Mouse (Mus musculus) C2C12 (cell line): ENCODE measurements at regions not wholly inside any gene's neighbourhood (a gene's known extent, or its start where the extent isn't known, plus 50 kb on each side); places are given as distances from the start of the nearest gene placed in this dataset.

Source experiments
- CEBPB ChIP-seq: IDR thresholded peaks from one replicate; pipeline ENCODE4 v1.6.1; 2011; ENCODE audit warnings: low read depth, mild to moderate bottlenecking, control low read depth, moderate library complexity
- CTCF ChIP-seq: IDR thresholded peaks from one replicate; pipeline ENCODE4 v1.5.1; 2011; ENCODE audit not compliant: control insufficient read depth, insufficient read depth, insufficient read length
- MAX ChIP-seq: IDR thresholded peaks from one replicate; pipeline ENCODE4 v1.6.1; 2011; ENCODE audit warnings: mild to moderate bottlenecking, control low read depth
- MYOD1 ChIP-seq: IDR thresholded peaks from one replicate; pipeline ENCODE4 v1.6.1; 2011; ENCODE audit warnings: low read depth; ENCODE audit not compliant: control insufficient read depth, insufficient read length
- MYOG ChIP-seq: IDR thresholded peaks from one replicate; pipeline ENCODE4 v1.6.1; 2011; ENCODE audit not compliant: control insufficient read depth, insufficient read length; ENCODE audit errors: extremely low read depth
- USF1 ChIP-seq: IDR thresholded peaks from one replicate; pipeline ENCODE4 v1.6.1; 2011; ENCODE audit warnings: low read depth, mild to moderate bottlenecking, control low read depth, moderate library complexity

DNA sequence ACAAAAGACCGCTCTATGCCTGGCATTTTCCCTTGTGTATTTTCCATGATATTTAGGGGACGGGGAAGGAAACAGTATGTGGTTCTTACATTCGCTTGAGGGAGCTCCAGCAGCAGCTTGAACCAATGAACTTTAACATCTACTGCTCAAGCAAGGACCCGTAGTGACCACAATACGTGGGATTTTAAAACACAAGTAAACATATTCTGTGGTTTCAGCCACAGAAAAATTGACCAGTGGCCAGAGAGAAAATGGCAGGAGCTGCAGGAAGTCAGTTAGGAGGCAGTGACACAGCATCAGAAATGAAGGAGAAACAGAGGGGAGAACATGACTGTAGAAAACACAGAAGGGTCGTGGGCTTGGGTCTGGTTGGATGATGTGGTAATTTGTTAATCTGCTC is 220.2 kb downstream of the Car2 start:
- TF ChIP-seq CTCF (no peak), USF1 (no peak), CEBPB (no peak), MAX (no peak), MYOG (no peak), MYOD1 (no peak)
